Mouse (Mus musculus) kidney, adult 18-20 months (tissue): Measurements from ENCODE around the gene Banf1.
"Not testable (repeated sequence)": the region's sequence is repeated elsewhere in the genome, so short reads cannot be mapped to it uniquely, and the experiment has no call there.

ENCODE experiments used
- DNase-seq: peaks from one replicate; pipeline ENCODE4 v3.0.0; 2021

Banf1 gene

GRCm38 (mm10) chr19:5367053-5367359 lies at the start of gene Banf1:
Banf1 (minus strand) TSS chr19:5367168.
- no peak for DNase-seq

- peak; percentile 44 for DNase-seq
Measured at GRCm38 (mm10) chr19:5414534-5414957, 47.6 kb upstream of the Banf1 start.

DNA sequence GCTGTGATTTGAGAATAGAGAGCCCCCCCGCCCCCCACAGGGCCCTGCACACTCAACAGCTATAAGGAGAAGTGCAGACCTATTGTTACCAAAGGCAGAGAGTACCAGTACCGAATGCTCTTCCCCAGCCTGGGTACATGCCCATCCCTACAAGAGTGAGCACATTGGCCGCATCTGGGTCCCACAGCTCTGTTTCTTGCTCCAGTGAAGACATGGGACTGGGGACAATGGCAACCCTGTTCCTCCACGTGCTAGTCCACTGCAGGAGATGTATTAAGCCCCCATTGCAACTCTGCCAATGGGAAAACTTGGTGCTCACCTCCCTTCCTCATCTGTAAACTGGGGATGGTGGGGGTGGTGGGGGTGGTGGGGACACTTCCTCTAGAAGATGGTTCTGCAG lies 46.9 kb upstream of the Banf1 start:
- no peak for DNase-seq

- no peak for DNase-seq
Measured at GRCm38 (mm10) chr19:5411961-5412360, 45.0 kb upstream of the Banf1 start.

DNA sequence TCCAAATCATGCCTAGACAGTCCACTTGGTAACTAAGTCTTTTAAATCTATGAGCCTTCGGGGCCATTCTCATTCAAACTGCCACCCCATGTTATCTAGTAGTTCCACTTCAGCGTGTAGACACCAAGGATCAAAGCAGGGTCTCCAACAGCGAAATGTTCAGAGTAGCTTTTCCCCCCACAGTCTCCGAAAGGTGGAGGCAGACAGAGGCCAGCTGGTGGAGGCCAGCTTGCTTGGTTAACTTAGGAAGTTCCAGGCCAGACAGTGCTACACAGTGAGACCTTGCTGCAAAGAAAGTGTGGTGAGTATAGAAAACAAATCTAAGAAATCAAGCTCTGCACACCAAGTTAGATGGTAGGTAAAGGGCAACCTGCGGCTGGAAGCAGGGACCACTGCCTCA lies 43.7 kb upstream of the Banf1 start:
- DNase-seq, result no peak

- DNase-seq, result no peak
Measured at GRCm38 (mm10) chr19:5409068-5409467, 42.1 kb upstream of the Banf1 start.

DNA sequence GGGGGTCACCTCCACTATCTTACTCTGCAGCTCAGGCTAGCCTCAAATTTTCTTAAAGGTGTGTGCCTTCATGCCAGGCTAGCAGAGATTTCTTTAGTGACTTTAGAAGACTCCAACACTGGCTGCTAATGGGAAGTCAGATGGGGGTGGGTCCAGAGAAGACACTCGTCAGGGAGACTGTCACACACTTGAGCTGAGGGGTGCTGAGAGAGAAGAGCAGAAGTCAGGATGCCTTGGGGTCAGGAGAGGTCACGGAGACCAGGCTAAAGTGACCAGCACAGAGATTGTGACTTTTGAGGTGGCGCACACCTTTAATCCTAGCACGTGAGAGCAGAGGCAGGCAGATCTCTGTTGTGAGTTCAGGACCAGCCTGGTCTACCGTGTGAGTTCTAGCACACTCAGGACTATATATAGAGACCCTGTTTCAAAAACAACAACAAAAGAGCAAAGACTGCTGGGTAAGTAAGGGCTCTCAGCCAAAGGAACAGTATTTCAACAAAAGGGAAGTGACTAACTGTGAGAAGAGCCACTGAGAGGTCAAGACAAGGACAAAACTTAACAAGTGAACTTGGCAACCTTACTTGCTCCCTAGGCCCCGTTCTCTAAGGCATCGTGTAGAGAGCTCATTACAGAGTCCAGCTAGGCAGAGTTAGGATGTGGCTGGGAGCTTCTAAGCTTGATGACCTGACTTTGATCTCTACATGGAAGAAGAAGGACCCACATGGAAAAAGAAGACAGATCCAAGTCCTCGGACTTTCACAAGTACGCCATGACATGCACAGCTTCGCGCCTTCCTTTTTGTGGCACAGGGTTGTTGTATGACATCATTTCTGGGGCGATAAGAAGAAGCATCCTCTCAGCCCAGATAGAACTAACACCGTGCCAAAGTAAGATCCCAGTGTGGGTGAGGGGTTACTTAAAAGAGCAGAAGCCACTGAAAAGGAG lies 41.4 kb upstream of the Banf1 start:
- no peak for DNase-seq

DNA sequence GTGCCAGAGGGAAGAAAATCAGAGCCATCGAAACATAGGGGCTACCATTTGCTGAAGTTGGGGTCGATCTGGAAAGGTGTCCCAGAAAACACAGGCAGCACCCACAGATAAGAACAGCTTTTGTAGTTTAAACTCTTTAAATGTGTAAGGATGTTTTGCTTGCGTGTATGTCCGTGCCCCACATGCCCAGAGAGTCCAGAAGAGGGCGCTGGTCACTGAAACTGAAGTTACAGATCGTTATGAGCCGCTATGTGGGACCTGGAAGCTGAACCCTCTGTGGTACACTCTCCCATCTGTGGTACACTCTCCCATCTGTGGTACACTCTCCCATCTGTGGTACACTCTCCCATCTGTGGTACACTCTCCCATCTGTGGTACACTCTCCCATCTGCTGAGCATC lies 40.2 kb upstream of the Banf1 start:
- DNase-seq, result peak; percentile 72

DNA sequence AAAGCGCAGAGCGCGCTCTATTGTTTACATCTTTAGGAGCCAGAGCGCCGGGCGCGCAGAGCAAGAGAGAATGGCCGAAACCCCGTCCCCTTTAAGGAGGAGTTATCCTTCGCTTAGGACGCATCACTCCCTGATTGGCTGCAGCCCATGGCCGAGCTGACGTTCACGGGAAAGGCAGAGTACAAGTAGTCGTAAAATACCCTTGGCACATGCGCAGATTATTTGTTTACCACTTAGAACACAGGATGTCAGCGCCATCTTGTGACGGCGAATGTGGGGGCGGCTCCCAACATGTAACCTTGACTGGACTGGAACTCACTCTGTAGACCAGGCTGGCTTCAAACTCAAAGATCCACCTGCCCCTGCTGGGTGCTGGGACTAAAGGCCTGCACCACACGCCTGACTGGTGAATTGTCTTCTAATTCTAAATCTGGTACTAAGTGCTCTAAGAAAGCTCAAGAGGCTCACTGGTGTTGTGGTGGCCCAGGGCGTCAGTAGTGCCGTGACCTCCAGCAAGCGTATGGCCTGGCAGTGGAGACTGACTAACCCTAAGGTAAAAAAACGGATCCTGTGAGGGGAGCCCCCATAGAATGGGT lies 39.7 kb upstream of the Banf1 start:
- peak; percentile 65 for DNase-seq

DNA sequence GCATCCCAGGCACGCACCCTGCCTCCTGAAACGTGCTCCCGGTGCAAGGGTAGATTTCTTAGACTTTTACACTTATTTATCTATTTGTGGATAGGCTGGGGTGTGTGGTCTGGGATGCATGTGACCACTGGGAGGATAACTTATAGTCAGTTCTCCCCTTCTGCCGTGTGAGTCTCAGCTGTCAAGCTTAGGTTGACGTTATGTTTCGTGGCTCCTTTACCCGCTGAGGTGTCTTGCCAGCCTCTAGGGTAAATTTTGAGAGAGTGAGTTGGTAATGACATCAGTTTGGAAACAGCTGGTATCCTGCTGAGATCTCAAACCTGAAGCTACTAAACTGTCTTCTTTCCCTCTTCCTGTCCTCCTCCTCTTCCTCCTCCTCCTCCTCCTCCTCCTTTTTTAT lies 39.0 kb upstream of the Banf1 start:
- no peak for DNase-seq

DNA sequence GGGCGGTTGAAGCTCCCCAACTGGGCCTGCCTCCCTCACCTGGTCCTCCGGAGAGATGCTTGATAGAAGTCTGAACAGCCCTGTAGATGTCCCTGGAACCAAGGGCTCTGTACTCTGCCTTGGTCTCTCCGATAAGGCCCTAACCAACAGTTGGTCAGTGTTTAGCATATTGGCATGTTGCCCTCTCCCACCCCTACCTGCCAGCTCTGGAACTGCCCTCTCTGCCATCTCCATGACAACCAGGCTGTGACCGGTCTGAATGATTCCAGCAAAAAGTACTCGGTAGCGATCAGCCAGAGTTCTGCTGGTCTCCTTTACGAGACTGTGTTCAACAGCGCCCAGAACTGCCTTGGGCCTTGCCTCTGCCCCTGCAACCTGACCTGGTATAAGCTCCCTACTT lies 35.3 kb upstream of the Banf1 start, which contains the start of gene Tsga10ip:
Tsga10ip (minus strand) TSS at position 234 of the 400 bp plus-strand sequence.
- no peak for DNase-seq

GRCm38 (mm10) chr19:5401073-5401472 lies 34.1 kb upstream of the Banf1 start:
- DNase-seq, result not testable (repeated sequence)

- DNase-seq, result no peak
Measured at GRCm38 (mm10) chr19:5395371-5395770, 28.4 kb upstream of the Banf1 start.

DNA sequence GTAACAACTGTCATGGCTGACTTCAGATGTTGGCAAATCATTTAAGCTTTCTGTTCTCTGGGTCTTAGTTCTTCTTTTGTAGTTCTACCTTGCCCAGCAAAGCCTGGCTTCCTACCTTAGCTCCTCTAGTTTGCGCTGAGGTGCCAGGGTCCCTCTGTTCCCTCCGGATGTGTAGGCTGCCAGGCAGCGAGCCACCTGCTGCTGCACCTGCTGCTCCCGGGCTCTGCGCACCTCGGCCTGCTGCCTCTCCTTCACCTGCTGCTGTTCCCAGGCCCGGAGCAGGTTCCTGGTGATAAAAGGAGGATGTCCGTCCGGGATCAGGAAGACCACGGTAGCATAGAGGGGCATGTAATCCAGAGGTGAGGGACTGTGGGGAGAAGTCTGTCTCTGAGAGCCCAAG lies 27.2 kb upstream of the Banf1 start:
- no peak for DNase-seq

DNA sequence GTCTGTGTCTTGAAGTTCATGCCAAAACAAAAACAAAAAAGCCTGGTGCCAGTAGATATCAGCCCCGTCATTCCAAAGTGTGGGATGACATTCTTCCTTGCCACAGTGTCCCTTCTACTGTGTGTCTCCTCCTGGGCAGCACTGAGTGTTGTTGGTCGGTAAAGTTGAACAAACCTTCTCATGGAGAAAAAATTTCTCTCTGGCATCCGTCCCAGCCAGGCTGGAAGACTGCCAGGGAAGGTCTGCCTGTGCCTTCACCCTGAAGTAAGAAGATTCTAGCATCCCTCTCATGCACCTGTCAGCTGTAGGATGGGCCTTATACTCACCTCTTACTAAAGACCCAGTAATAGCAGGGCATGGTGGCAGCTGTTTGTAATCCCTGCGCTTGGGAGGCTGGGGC lies 25.9 kb upstream of the Banf1 start:
- peak; percentile 81 for DNase-seq

DNA sequence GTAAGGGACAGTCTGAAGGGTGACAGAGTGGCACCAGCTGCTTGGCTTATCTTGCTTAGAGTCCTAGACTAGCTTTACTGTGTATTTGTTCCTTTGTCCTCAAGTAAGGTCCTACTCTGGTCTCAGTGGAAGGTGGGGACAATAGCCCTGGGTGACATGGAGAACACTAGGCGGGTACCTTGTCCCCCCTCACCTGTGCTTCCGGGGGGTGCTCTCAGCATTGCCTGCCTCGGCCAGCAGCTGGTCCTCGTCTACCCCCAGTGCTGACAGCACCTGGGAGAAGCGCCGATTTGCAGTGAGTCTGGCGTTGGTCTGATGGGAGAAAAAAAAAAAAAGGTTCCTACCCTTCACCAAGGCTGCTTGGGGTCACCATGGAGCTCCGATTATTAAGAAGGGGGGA lies 23.4 kb upstream of the Banf1 start:
- no peak for DNase-seq

DNA sequence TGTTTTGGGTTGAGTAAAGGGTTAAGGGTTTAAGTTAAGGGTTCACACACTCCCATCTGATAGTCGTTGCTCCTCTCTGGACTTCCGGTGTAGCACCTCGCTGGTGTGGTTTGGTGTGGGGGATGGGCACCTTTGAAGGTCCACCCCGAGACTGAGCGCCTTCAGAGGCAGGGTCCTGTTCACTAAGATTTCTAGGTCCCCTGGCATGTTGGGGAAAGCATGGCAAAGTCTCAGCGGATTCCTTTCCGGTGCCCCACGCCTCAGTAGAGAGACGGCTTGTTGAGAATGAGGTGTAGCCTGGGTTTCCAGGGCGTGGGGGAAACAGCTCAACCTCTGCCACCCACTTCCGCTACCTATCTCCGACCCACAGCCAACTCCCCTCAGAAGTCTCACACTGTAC lies 22.7 kb upstream of the Banf1 start:
- peak; percentile 35 for DNase-seq

DNA sequence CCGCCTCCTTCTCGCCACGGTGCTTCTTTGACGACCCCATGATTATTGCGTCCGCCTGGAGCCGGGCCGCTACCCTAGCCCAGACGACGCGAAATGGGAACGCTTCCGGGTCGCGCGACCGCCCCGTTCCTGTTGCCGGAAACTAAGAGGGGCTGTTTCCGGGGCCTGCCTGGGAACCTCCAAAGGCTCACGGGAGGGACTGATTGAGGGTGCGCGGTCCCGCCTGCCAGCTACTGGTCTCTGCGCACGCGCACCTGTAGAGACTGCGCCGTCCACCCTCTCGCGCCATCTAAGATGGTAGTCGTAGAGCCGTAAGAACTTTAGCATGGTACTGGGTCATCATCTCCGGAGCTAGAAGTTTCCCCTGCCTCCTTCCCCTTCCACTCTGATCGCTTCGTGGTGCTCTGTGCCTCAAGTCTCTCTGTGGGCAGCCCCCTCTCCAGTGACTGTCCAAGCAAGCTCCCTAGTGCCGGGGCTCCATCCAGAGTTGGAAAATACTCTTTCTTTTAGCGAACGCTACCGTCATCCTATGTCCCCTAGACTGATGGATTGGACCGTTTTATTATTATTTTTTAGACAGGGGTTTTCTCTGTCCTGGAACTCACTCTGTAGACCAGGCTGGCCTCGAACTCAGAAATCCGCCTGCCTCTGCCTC lies 21.7 kb upstream of the Banf1 start, which contains the start of gene Sart1:
Sart1 (minus strand) TSS at position 116 of the 655 bp plus-strand sequence.
- peak; percentile 93 for DNase-seq

DNA sequence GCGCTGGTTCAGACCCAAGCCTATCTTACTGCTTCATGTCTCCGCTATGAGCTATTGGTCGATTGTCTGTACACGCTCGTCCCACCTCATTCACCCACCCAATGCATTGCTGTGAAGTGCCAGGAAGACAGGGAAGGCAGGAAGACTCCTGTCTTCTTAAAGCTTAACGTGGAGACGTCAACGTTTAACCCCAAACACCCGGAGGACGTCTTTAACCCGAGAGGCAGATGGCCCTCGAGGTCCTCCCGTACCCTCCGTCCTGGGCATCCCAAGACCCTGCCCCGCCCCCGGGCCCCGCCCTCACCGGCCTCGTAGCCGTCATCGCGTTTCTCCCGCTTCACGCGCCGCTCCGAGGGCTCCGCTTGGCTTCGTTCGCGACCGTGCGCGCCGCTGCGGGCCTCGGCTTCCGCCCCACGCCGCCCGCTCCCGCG lies 21.1 kb upstream of the Banf1 start:
- DNase-seq, result no peak

GRCm38 (mm10) chr19:5384715-5385114 lies 17.7 kb upstream of the Banf1 start:
- DNase-seq, result no peak

DNA sequence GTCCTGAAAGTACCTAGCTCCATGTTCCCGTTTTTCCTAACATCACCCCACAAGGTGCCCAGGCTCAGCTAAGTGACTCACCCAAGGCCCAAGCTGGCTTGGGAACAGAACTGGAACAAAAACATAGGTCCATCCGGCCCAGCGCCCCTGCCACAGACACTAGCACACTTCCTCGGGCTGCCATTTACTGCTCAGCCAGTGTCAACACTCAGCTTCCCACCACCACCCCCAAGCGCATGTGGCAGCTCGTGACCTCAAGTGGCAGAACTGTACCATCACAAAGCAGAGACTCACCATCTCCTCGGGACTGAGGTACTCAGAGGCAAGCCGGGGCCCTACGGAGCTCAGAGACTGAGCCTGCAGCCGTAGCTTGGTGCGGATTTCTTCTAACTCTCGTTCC lies 16.4 kb upstream of the Banf1 start:
- DNase-seq, result no peak

- DNase-seq, result no peak
Measured at GRCm38 (mm10) chr19:5377446-5377845, 10.5 kb upstream of the Banf1 start.

GRCm38 (mm10) chr19:5374748-5375147 lies 7.8 kb upstream of the Banf1 start:
- no peak for DNase-seq

- DNase-seq, result no peak
Measured at GRCm38 (mm10) chr19:5374177-5374576, 7.2 kb upstream of the Banf1 start.
